In genomic region chr1:88482142-88483099, GRCm38 (mm10) we compare ENCODE assay signal across 11 mouse cellular contexts. TPM values are rescaled to one million over a fixed set of nuclear protein-coding genes. Genes with fewer than 3 reads are reported as not detected.
DNase-seq lines count a peak whose midpoint lies in the region; ATAC-seq lines count a peak whose summit lies in the region.
"Had no signal": no experiment of that assay in that cellular context is flagged by ENCODE, and none has a peak within 500 bp of the region (broad histone marks: within the 10 kb centered on the region; RNA-seq: fewer than 3 reads in every experiment).

No protein-coding gene starts in this region.

- 83% methylated on average over 17 of the region's 17 CpGs for WGBS in hindbrain, embryonic 10.5 days
- 71% methylated on average over 17 of the region's 17 CpGs for WGBS in hindbrain, embryonic 11.5 days
- 51% methylated on average over 17 of the region's 17 CpGs for WGBS in midbrain, embryonic 15.5 days

- no peaks in the 10 kb centered on the region for H3K9me3 ChIP-seq in hindbrain, embryonic 10.5 days
- H3K9me3 ChIP-seq in hindbrain, embryonic 11.5 days (ENCODE audit: control insufficient read depth, low read length), result no peaks in the 10 kb centered on the region
- no peaks in the 10 kb centered on the region for H3K9me3 ChIP-seq in midbrain, embryonic 15.5 days

- DNase-seq in hindbrain, embryonic 10.5 days (ENCODE audit: low spot score), result no peak
- no peak for DNase-seq in hindbrain, embryonic 11.5 days (ENCODE audit: low spot score)
- peak; percentile 23 for DNase-seq in c-Kit-positive CD71-negative TER-119-negative erythroid progenitor cells, embryonic 14.5 days (ENCODE audit: low read depth)
- peak; percentile 69 for DNase-seq in liver
- no peak for DNase-seq in adrenal gland, adult (ENCODE audit: inconsistent age in 2 of 2, low spot score in 1 of 2)
- no peak for DNase-seq in cerebellum, postnatal 14 days
- no peak for DNase-seq in B cell, adult 2 months
- DNase-seq: adrenal gland, adult 8-10 months had no signal

- no peaks in the 10 kb centered on the region for H3K27me3 ChIP-seq in hindbrain, embryonic 10.5 days (ENCODE audit: insufficient read depth, poor library complexity, severe bottlenecking)
- no peaks in the 10 kb centered on the region for H3K27me3 ChIP-seq in hindbrain, embryonic 11.5 days (ENCODE audit: control insufficient read depth, insufficient read depth, low read length)
- no peaks in the 10 kb centered on the region for H3K27me3 ChIP-seq in midbrain, embryonic 15.5 days (replicated peaks)

- H3K4me1 ChIP-seq in hindbrain, embryonic 10.5 days (replicated peaks), result peaks cover 40% of the 10 kb centered on the region
- H3K4me1 ChIP-seq in hindbrain, embryonic 11.5 days (replicated peaks; ENCODE audit: control insufficient read depth, insufficient read depth, low read length), result no peaks in the 10 kb centered on the region
- peaks cover 8% of the 10 kb centered on the region for H3K4me1 ChIP-seq in midbrain, embryonic 15.5 days

- H3K27ac ChIP-seq in hindbrain, embryonic 10.5 days, result peak overlapping the region; percentile 41
- no peak overlapping the region for H3K27ac ChIP-seq in hindbrain, embryonic 11.5 days (ENCODE audit: low read depth, low read length)
- 0 out of 2 replicates have a peak overlapping the region, but pooled peaks have one; percentile 16 for H3K27ac ChIP-seq in midbrain, embryonic 15.5 days

- no peak overlapping the region for H3K9ac ChIP-seq in hindbrain, embryonic 11.5 days (ENCODE audit: low read depth, low read length)
- no peak overlapping the region for H3K9ac ChIP-seq in midbrain, embryonic 15.5 days

- no peak overlapping the region for H3K4me3 ChIP-seq in hindbrain, embryonic 10.5 days
- no peak overlapping the region for H3K4me3 ChIP-seq in hindbrain, embryonic 11.5 days (ENCODE audit: low read depth, low read length)
- no peak overlapping the region for H3K4me3 ChIP-seq in midbrain, embryonic 15.5 days
- H3K4me3 ChIP-seq: myocyte had no signal

- no peaks in the 10 kb centered on the region for H3K36me3 ChIP-seq in hindbrain, embryonic 10.5 days
- H3K36me3 ChIP-seq in hindbrain, embryonic 11.5 days (ENCODE audit: control insufficient read depth, insufficient read depth, low read length), result no peaks in the 10 kb centered on the region
- no peaks in the 10 kb centered on the region for H3K36me3 ChIP-seq in midbrain, embryonic 15.5 days (replicated peaks)

- no peak overlapping the region for H3K4me2 ChIP-seq in hindbrain, embryonic 11.5 days (replicated peaks; ENCODE audit: low read depth, low read length)
- no peak overlapping the region for H3K4me2 ChIP-seq in midbrain, embryonic 15.5 days

- ATAC-seq in hindbrain, embryonic 11.5 days (ENCODE audit: low FRiP score), result no peak
- ATAC-seq in midbrain, embryonic 15.5 days (replicated peaks), result no peak

RNA-seq across cellular contexts. Expression of gene Glrp1, which starts 27.4 kb away (rescaled TPM):
- polyA plus RNA-seq in hindbrain, embryonic 10.5 days (2016; fragmentation: Nextera tagmentation; extraction: Ambion mirVana), result not detected in 2 replicates
- not detected in 2 replicates for polyA plus RNA-seq in hindbrain, embryonic 11.5 days (2014; fragmentation: Nextera tagmentation; extraction: Ambion mirVana)
- polyA plus RNA-seq in midbrain, embryonic 15.5 days (2015; fragmentation: Nextera tagmentation; extraction: Ambion mirVana), result not detected in 2 replicates
- polyA plus RNA-seq: spleen, adult 2 months had no signal

Comparison
In these comparisons a context has a peak if more than half of its experiments do, and no peak if none do; other contexts are left out.
1. DNase-seq: peak in c-Kit-positive CD71-negative TER-119-negative erythroid progenitor cells, embryonic 14.5 days (single experiment) and liver (single experiment); none in hindbrain, embryonic 10.5 days (single experiment), hindbrain, embryonic 11.5 days (single experiment), adrenal gland, adult (0 of 2), cerebellum, postnatal 14 days (0 of 2) and B cell, adult 2 months (0 of 2).